Mouse (Mus musculus): Measurements from ENCODE around the gene Ms4a6d. TPM values are rescaled to one million over a fixed set of nuclear protein-coding genes. Genes with fewer than 3 reads are reported as not detected.

Gene Ms4a6d
- total and polyA plus RNA-seq, 2 experiments from 2014 or later, result 1.3 to 2.7 TPM

- H3K4me3 ChIP-seq (ENCODE audit: low read depth, low read length), result no peak overlapping the region
- WGBS, result 53% methylated on average over 2 of the region's 2 CpGs
- H3K27ac ChIP-seq (ENCODE audit: low read depth, low read length), result no peak overlapping the region
- no peaks in the 10 kb centered on the region for H3K36me3 ChIP-seq (ENCODE audit: insufficient read depth, low read length)
- ATAC-seq (ENCODE audit: low FRiP score) (no peak), DNase-seq (ENCODE audit: low spot score) (no peak)
- no peaks in the 10 kb centered on the region for H3K9me3 ChIP-seq (ENCODE audit: low read length)
- no peak for TF ChIP-seq CTCF (IDR thresholded peaks at IDR 0.05)
- H3K9ac ChIP-seq (replicated peaks; ENCODE audit: low read length, poor library complexity, severe bottlenecking), result no peak overlapping the region
- no peak overlapping the region for H3K4me2 ChIP-seq (ENCODE audit: low read depth, low read length, poor library complexity, severe bottlenecking)
- no peaks in the 10 kb centered on the region for H3K4me1 ChIP-seq (ENCODE audit: insufficient read depth, low read length)
- no peaks in the 10 kb centered on the region for H3K27me3 ChIP-seq (ENCODE audit: insufficient read depth, low read length)
Observed at GRCm38 (mm10) chr19:11634330-11634729, 29.7 kb upstream of the Ms4a6d start.

- H3K4me3 ChIP-seq (ENCODE audit: low read depth, low read length), result no peak overlapping the region
- no peak overlapping the region for H3K9ac ChIP-seq (replicated peaks; ENCODE audit: low read length, poor library complexity, severe bottlenecking)
- no peaks in the 10 kb centered on the region for H3K36me3 ChIP-seq (ENCODE audit: insufficient read depth, low read length)
- H3K4me1 ChIP-seq (ENCODE audit: insufficient read depth, low read length), result no peaks in the 10 kb centered on the region
- no peaks in the 10 kb centered on the region for H3K27me3 ChIP-seq (ENCODE audit: insufficient read depth, low read length)
- H3K9me3 ChIP-seq (ENCODE audit: low read length), result no peaks in the 10 kb centered on the region
- DNase-seq (ENCODE audit: low spot score) (no peak), ATAC-seq (ENCODE audit: low FRiP score) (no peak)
- no peak overlapping the region for H3K27ac ChIP-seq (ENCODE audit: low read depth, low read length)
- 82% methylated on average over 1 of the region's 1 CpGs for WGBS
- no peak for TF ChIP-seq CTCF (IDR thresholded peaks at IDR 0.05)
- no peak overlapping the region for H3K4me2 ChIP-seq (ENCODE audit: low read depth, low read length, poor library complexity, severe bottlenecking)
Observed at GRCm38 (mm10) chr19:11633732-11634131, 29.1 kb upstream of the Ms4a6d start.

GRCm38 (mm10) chr19:11625231-11625630, 20.6 kb upstream of the Ms4a6d start:
- Histone ChIP-seq H3K4me2 (ENCODE audit: low read depth, low read length, poor library complexity, severe bottlenecking) (no peak overlapping the region), H3K9me3 (ENCODE audit: low read length) (no peaks in the 10 kb centered on the region), H3K4me3 (ENCODE audit: low read depth, low read length) (no peak overlapping the region), H3K27me3 (ENCODE audit: insufficient read depth, low read length) (no peaks in the 10 kb centered on the region), H3K4me1 (ENCODE audit: insufficient read depth, low read length) (no peaks in the 10 kb centered on the region), H3K27ac (ENCODE audit: low read depth, low read length) (no peak overlapping the region), H3K9ac (replicated peaks; ENCODE audit: low read length, poor library complexity, severe bottlenecking) (no peak overlapping the region), H3K36me3 (ENCODE audit: insufficient read depth, low read length) (no peaks in the 10 kb centered on the region)
- no peak for TF ChIP-seq CTCF (IDR thresholded peaks at IDR 0.05)
- ATAC-seq (ENCODE audit: low FRiP score), result no peak
- DNase-seq (ENCODE audit: low spot score), result no peak
- WGBS, result 88% methylated on average over 5 of the region's 5 CpGs

GRCm38 (mm10) chr19:11624800-11625199, 20.2 kb upstream of the Ms4a6d start:
- no peaks in the 10 kb centered on the region for H3K36me3 ChIP-seq (ENCODE audit: insufficient read depth, low read length)
- DNase-seq (ENCODE audit: low spot score), result no peak
- no peak overlapping the region for H3K4me3 ChIP-seq (ENCODE audit: low read depth, low read length)
- H3K4me2 ChIP-seq (ENCODE audit: low read depth, low read length, poor library complexity, severe bottlenecking), result no peak overlapping the region
- H3K9me3 ChIP-seq (ENCODE audit: low read length), result no peaks in the 10 kb centered on the region
- no peaks in the 10 kb centered on the region for H3K27me3 ChIP-seq (ENCODE audit: insufficient read depth, low read length)
- H3K4me1 ChIP-seq (ENCODE audit: insufficient read depth, low read length), result no peaks in the 10 kb centered on the region
- no peak overlapping the region for H3K9ac ChIP-seq (replicated peaks; ENCODE audit: low read length, poor library complexity, severe bottlenecking)
- ATAC-seq (ENCODE audit: low FRiP score), result no peak
- no peak for TF ChIP-seq CTCF (IDR thresholded peaks at IDR 0.05)
- no peak overlapping the region for H3K27ac ChIP-seq (ENCODE audit: low read depth, low read length)

- H3K9me3 ChIP-seq (ENCODE audit: low read length), result no peaks in the 10 kb centered on the region
- no peak for TF ChIP-seq CTCF (IDR thresholded peaks at IDR 0.05)
- H3K4me3 ChIP-seq (ENCODE audit: low read depth, low read length), result no peak within 1 kb of the TSS
Observed at GRCm38 (mm10) chr19:11623551-11623950, 18.9 kb upstream of the Ms4a6d start, which contains the start of gene Ms4a2. Ms4a2 (minus strand) TSS chr19:11623719.

GRCm38 (mm10) chr19:11617983-11618382, 13.3 kb upstream of the Ms4a6d start:
- H3K9ac ChIP-seq (replicated peaks; ENCODE audit: low read length, poor library complexity, severe bottlenecking), result no peak overlapping the region
- no peak overlapping the region for H3K4me2 ChIP-seq (ENCODE audit: low read depth, low read length, poor library complexity, severe bottlenecking)
- no peak for TF ChIP-seq CTCF (IDR thresholded peaks at IDR 0.05)
- no peaks in the 10 kb centered on the region for H3K9me3 ChIP-seq (ENCODE audit: low read length)
- no peak overlapping the region for H3K27ac ChIP-seq (ENCODE audit: low read depth, low read length)
- DNase-seq (ENCODE audit: low spot score), result no peak
- H3K36me3 ChIP-seq (ENCODE audit: insufficient read depth, low read length), result no peaks in the 10 kb centered on the region
- H3K27me3 ChIP-seq (ENCODE audit: insufficient read depth, low read length), result no peaks in the 10 kb centered on the region
- H3K4me3 ChIP-seq (ENCODE audit: low read depth, low read length), result no peak overlapping the region
- H3K4me1 ChIP-seq (ENCODE audit: insufficient read depth, low read length), result no peaks in the 10 kb centered on the region
- ATAC-seq (ENCODE audit: low FRiP score), result no peak

More at GRCm38 (mm10) chr19:11623551-11623950, 18.9 kb upstream of the Ms4a6d start, which contains the start of gene Ms4a2:
- ATAC-seq (ENCODE audit: low FRiP score), result no peak
- no peak for DNase-seq (ENCODE audit: low spot score)
- Histone ChIP-seq H3K4me1 (ENCODE audit: insufficient read depth, low read length) (no peaks in the 10 kb centered on the region), H3K36me3 (ENCODE audit: insufficient read depth, low read length) (no peaks in the 10 kb centered on the region), H3K4me2 (ENCODE audit: low read depth, low read length, poor library complexity, severe bottlenecking) (no peak within 1 kb of the TSS), H3K9ac (replicated peaks; ENCODE audit: low read length, poor library complexity, severe bottlenecking) (no peak within 1 kb of the TSS), H3K27ac (ENCODE audit: low read depth, low read length) (no peak within 1 kb of the TSS), H3K27me3 (ENCODE audit: insufficient read depth, low read length) (no peaks in the 10 kb centered on the region)
- 80% methylated on average over 2 of the region's 2 CpGs for WGBS

Data from midbrain, postnatal 0 days (tissue).